Comparison of ENCODE assay signal across 9 mouse cellular contexts in the genomic region with DNA sequence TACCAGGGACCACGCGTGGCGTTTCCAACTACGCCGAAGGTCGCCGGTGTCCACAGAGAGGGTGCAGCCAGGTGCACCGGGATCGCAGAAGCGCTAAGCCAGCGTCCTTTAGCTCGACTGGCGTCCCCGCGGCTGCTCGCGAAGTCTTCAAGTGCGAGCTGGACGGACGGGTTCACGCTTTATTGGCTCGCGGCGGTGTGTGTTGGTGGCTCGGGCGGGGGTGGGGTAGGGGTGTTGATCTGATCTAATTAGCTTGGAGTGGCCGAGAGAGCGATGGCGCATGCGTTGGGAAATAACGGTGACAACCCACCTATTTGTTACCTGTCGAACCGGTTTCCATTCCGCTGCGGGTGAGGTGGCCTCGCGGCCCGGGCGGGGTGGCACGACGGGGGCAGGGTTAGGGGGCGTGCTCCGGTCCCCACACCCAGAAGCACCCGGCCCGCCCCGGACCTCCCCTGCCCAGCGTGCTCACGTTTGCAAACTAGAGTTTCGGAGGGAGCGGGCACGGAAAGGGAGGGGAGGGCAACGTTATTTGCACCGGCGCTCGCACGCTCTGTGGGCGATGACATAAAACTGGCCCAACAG. TPM values are rescaled to one million over a fixed set of nuclear protein-coding genes. Genes with fewer than 3 reads are reported as not detected.
DNase-seq lines count a peak whose midpoint lies in the region; ATAC-seq and TF ChIP-seq lines count a peak whose summit lies in the region.
"Had no signal": no experiment of that assay in that cellular context is flagged by ENCODE, and none has a peak within 500 bp of the region (broad histone marks: within the 10 kb centered on the region; RNA-seq: fewer than 3 reads in every experiment).

A gene (minus strand): TSS at position 190 of the 585 bp plus-strand sequence.

- no peaks in the 10 kb centered on the region for H3K9me3 ChIP-seq in heart, embryonic 11.5 days (replicated peaks; ENCODE audit: control insufficient read depth, low read length)
- H3K9me3 ChIP-seq in embryonic facial prominence, embryonic 10.5 days: no peaks in the 10 kb centered on the region
- H3K9me3 ChIP-seq in intestine, embryonic 15.5 days: no peaks in the 10 kb centered on the region
- H3K9me3 ChIP-seq in liver, embryonic 16.5 days (replicated peaks; ENCODE audit: control insufficient read depth, low read length): no peaks in the 10 kb centered on the region

- no peak for DNase-seq in heart, adult 9 months (ENCODE audit: low spot score in 2 of 2)
- peak; percentile 68 for DNase-seq in embryonic facial prominence, embryonic 10.5 days (ENCODE audit: low spot score)
- DNase-seq in layer of hippocampus, postnatal 10 days (ENCODE audit: low spot score in 2 of 2): no peak
- no peak for DNase-seq in right cerebral cortex, postnatal 36 days (ENCODE audit: low spot score in 2 of 2)

- TF ChIP-seq CTCF in olfactory bulb, adult 2 months (IDR thresholded peaks at IDR 0.05; ENCODE audit: insufficient read depth, low read depth, low read length): no peak

- H3K4me1 ChIP-seq in heart, embryonic 11.5 days (ENCODE audit: control insufficient read depth, insufficient read depth, low read length): peaks cover 12% of the 10 kb centered on the region
- H3K4me1 ChIP-seq in embryonic facial prominence, embryonic 10.5 days: peaks cover 24% of the 10 kb centered on the region
- peaks cover 28% of the 10 kb centered on the region for H3K4me1 ChIP-seq in intestine, embryonic 15.5 days (replicated peaks)
- peaks cover 10% of the 10 kb centered on the region for H3K4me1 ChIP-seq in liver, embryonic 16.5 days (ENCODE audit: control insufficient read depth, low read depth, low read length)
- H3K4me1 ChIP-seq in olfactory bulb, adult 2 months (ENCODE audit: control insufficient read depth, insufficient read depth, low read length): peaks cover 15% of the 10 kb centered on the region

- peak within 1 kb of the TSS; percentile 11; the same call in 1 of the 2 replicates for H3K9ac ChIP-seq in heart, embryonic 11.5 days (ENCODE audit: low read depth, low read length)
- peak within 1 kb of the TSS; percentile 57 for H3K9ac ChIP-seq in intestine, embryonic 15.5 days
- H3K9ac ChIP-seq in liver, embryonic 16.5 days (ENCODE audit: low read depth, low read length): no peak within 1 kb of the TSS

- H3K27me3 ChIP-seq in heart, embryonic 11.5 days (ENCODE audit: control insufficient read depth, insufficient read depth, low read length): peaks cover 87% of the 10 kb centered on the region
- H3K27me3 ChIP-seq in embryonic facial prominence, embryonic 10.5 days (replicated peaks; ENCODE audit: low read depth, poor library complexity, severe bottlenecking): peaks cover 100% of the 10 kb centered on the region
- H3K27me3 ChIP-seq in intestine, embryonic 15.5 days (replicated peaks): peaks cover 45% of the 10 kb centered on the region
- H3K27me3 ChIP-seq in liver, embryonic 16.5 days (ENCODE audit: control insufficient read depth, insufficient read depth, low read depth, low read length): peaks cover 84% of the 10 kb centered on the region

- TF ChIP-seq POLR2A in olfactory bulb, adult 2 months (IDR thresholded peaks at IDR 0.05; ENCODE audit: insufficient read depth, low read depth, low read length): no peak

- 2% methylated on average over 56 of the region's 57 CpGs for WGBS in heart, embryonic 11.5 days (ENCODE audit: insufficient replicate concordance)
- WGBS in embryonic facial prominence, embryonic 10.5 days: under 1% methylated on average over 57 of the region's 57 CpGs
- WGBS in intestine, embryonic 15.5 days: under 1% methylated on average over 57 of the region's 57 CpGs
- 1% methylated on average over 57 of the region's 57 CpGs for WGBS in liver, embryonic 16.5 days (ENCODE audit: insufficient replicate concordance)
- WGBS in olfactory bulb, adult 2 months: 1% methylated on average over 57 of the region's 57 CpGs

- H3K36me3 ChIP-seq in heart, embryonic 11.5 days (ENCODE audit: control insufficient read depth, insufficient read depth, low read length): no peaks in the 10 kb centered on the region
- H3K36me3 ChIP-seq in embryonic facial prominence, embryonic 10.5 days (replicated peaks): no peaks in the 10 kb centered on the region
- no peaks in the 10 kb centered on the region for H3K36me3 ChIP-seq in intestine, embryonic 15.5 days
- H3K36me3 ChIP-seq in liver, embryonic 16.5 days (ENCODE audit: control insufficient read depth, insufficient read depth): no peaks in the 10 kb centered on the region

- no peak for ATAC-seq in heart, embryonic 11.5 days (replicated peaks; ENCODE audit: insufficient number of reproducible peaks, low FRiP score, low TSS enrichment)
- peak; percentile 88 for ATAC-seq in intestine, embryonic 15.5 days
- no peak for ATAC-seq in liver, embryonic 16.5 days (ENCODE audit: low read depth)

- H3K4me3 ChIP-seq in heart, embryonic 11.5 days (ENCODE audit: low read depth, low read length): peak within 1 kb of the TSS; percentile 42
- peak within 1 kb of the TSS; percentile 55 for H3K4me3 ChIP-seq in embryonic facial prominence, embryonic 10.5 days
- peak within 1 kb of the TSS; percentile 53 for H3K4me3 ChIP-seq in intestine, embryonic 15.5 days (replicated peaks)
- peak within 1 kb of the TSS; percentile 37 for H3K4me3 ChIP-seq in liver, embryonic 16.5 days (ENCODE audit: low read depth, low read length)
- peak within 1 kb of the TSS; percentile 25 for H3K4me3 ChIP-seq in olfactory bulb, adult 2 months (ENCODE audit: insufficient read depth, low read depth, low read length)

- H3K27ac ChIP-seq in heart, embryonic 11.5 days (ENCODE audit: low read depth, low read length): no peak within 1 kb of the TSS
- no peak within 1 kb of the TSS for H3K27ac ChIP-seq in embryonic facial prominence, embryonic 10.5 days (replicated peaks)
- peak within 1 kb of the TSS; percentile 86 for H3K27ac ChIP-seq in intestine, embryonic 15.5 days
- no peak within 1 kb of the TSS for H3K27ac ChIP-seq in liver, embryonic 16.5 days (ENCODE audit: low read length)
- H3K27ac ChIP-seq in olfactory bulb, adult 2 months (ENCODE audit: insufficient read depth, low read depth, low read length): no peak within 1 kb of the TSS

- H3K4me2 ChIP-seq in heart, embryonic 11.5 days: peak within 1 kb of the TSS; percentile 67
- H3K4me2 ChIP-seq in intestine, embryonic 15.5 days (replicated peaks): peak within 1 kb of the TSS; percentile 64
- peak within 1 kb of the TSS; percentile 55 for H3K4me2 ChIP-seq in liver, embryonic 16.5 days (ENCODE audit: low read depth, low read length)

RNA-seq across cellular contexts. Expression of the gene that starts here (rescaled TPM):
- 0.29 TPM in 1 of 2 replicates, not detected in the other for polyA plus RNA-seq in heart, embryonic 11.5 days (2014; fragmentation: Nextera tagmentation; extraction: Ambion mirVana)
- polyA plus RNA-seq in embryonic facial prominence, embryonic 10.5 days (2016; fragmentation: Nextera tagmentation; extraction: Ambion mirVana): 0.83 and 1.3 TPM in 2 replicates
- polyA plus RNA-seq in intestine, embryonic 15.5 days (2015; fragmentation: Nextera tagmentation; extraction: Ambion mirVana): 19.3 TPM in 2 replicates
- 0.04 and 0.31 TPM in 2 replicates for polyA plus RNA-seq in liver, embryonic 16.5 days (2015; fragmentation: Nextera tagmentation; extraction: Ambion mirVana)
- not detected in 2 replicates for polyA plus RNA-seq in olfactory bulb, adult 2 months (2012; ENCODE audit: insufficient read depth, insufficient read length, low replicate concordance, missing spikeins)
- not detected for total RNA-seq in layer of hippocampus, postnatal 10 days (2021)
- total RNA-seq: hematopoietic stem cell, adult 5-6 weeks had no signal
